Mouse (Mus musculus) midbrain, embryonic 16.5 days (tissue): ENCODE data around the gene Akap8. TPM values are rescaled to one million over a fixed set of nuclear protein-coding genes. Genes with fewer than 3 reads are reported as not detected.

Experiments used
- ATAC-seq: fragments of 200-750 bp; cut with Nextera tagmentation; 2 replicates; pipeline ENCODE4 v1.8.0; 2017; ENCODE audit warnings: moderate TSS enrichment
- H3K27ac ChIP-seq: fragments of 300-500 bp; sonication (generic); 2 replicates; pipeline ENCODE4 v1.5.1; 2014; ENCODE audit warnings: mild to moderate bottlenecking, low read length, mixed read lengths
- H3K27me3 ChIP-seq: fragments of 300-500 bp; sonication (generic); 2 replicates; pipeline ENCODE4 v1.6.1; 2014; ENCODE audit warnings: low read depth, low read length, mixed read lengths; ENCODE audit not compliant: control insufficient read depth, insufficient read depth
- H3K36me3 ChIP-seq: fragments of 300-500 bp; sonication (generic); 2 replicates; pipeline ENCODE4 v1.6.1; 2014; ENCODE audit warnings: mild to moderate bottlenecking, low read length, moderate library complexity, mixed read lengths; ENCODE audit not compliant: control insufficient read depth, insufficient read depth
- H3K4me1 ChIP-seq: fragments of 300-500 bp; sonication (generic); 2 replicates; pipeline ENCODE4 v1.6.1; 2014; ENCODE audit warnings: mild to moderate bottlenecking, low read length, mixed read lengths; ENCODE audit not compliant: control insufficient read depth, insufficient read depth
- H3K4me2 ChIP-seq: fragments of 300-500 bp; sonication (generic); 2 replicates; pipeline ENCODE4 v1.6.1; 2014; ENCODE audit warnings: mild to moderate bottlenecking, low read length, mixed read lengths
- H3K4me3 ChIP-seq: fragments of 300-500 bp; sonication (generic); 2 replicates; pipeline ENCODE4 v1.5.1; 2014; ENCODE audit warnings: low read depth, mild to moderate bottlenecking, low read length, moderate library complexity, mixed read lengths
- H3K9ac ChIP-seq: fragments of 300-500 bp; sonication (generic); 2 replicates; pipeline ENCODE4 v1.6.1; 2014; ENCODE audit warnings: low read depth, low read length, mixed read lengths
- H3K9me3 ChIP-seq: fragments of 300-500 bp; sonication (generic); replicated peaks from 2 replicates; pipeline ENCODE4 v1.6.1; 2014; ENCODE audit warnings: mild to moderate bottlenecking, low read length, mixed read lengths; ENCODE audit not compliant: control insufficient read depth, poor library complexity, severe bottlenecking
- WGBS: fragments of 180-500 bp; shearing (Covaris S2); extraction: QIAGEN DNeasy Blood & Tissue Kit; methylation state at CpG from one replicate; pipeline ENCODE4 v1.1.7; 2014; 5-methylcytosine and 5-hydroxymethylcytosine counted together
- polyA plus RNA-seq: library from polyadenylated mRNA; unstranded; fragments of >200 nt; fragmentation: Nextera tagmentation; extraction: Ambion mirVana; gene quantifications from 2 replicates; pipeline ENCODE4 v1.2.1, GENCODE M21; 2015

The Akap8 gene
- polyA plus RNA-seq, 1 experiment from 2014 or later = 101 TPM

GRCm38 (mm10) chr17:32267617-32268016, 53.4 kb downstream of the Akap8 start:
- ATAC-seq = no peak
- H3K9me3 ChIP-seq = no peaks in the 10 kb centered on the region
- H3K27ac ChIP-seq = no peak overlapping the region

GRCm38 (mm10) chr17:32263672-32264071, 57.4 kb downstream of the Akap8 start:
- no peak for ATAC-seq
- Histone ChIP-seq H3K9ac (no peak overlapping the region), H3K27ac (no peak overlapping the region), H3K27me3 (no peaks in the 10 kb centered on the region), H3K4me1 (peaks cover 5% of the 10 kb centered on the region; the same call in 1 of the 2 replicates), H3K4me3 (no peak overlapping the region), H3K36me3 (no peaks in the 10 kb centered on the region), H3K9me3 (no peaks in the 10 kb centered on the region), H3K4me2 (no peak overlapping the region)
- WGBS = 89% methylated on average over 2 of the region's 2 CpGs

More at GRCm38 (mm10) chr17:32267617-32268016, 53.4 kb downstream of the Akap8 start:
- Histone ChIP-seq H3K4me2 (no peak overlapping the region), H3K4me1 (peaks cover 8% of the 10 kb centered on the region; the same call in 1 of the 2 replicates), H3K4me3 (no peak overlapping the region), H3K36me3 (no peaks in the 10 kb centered on the region), H3K27me3 (no peaks in the 10 kb centered on the region), H3K9ac (no peak overlapping the region)
- WGBS = 89% methylated on average over 1 of the region's 1 CpGs

- Histone ChIP-seq H3K4me2 (no peak overlapping the region), H3K9ac (no peak overlapping the region), H3K4me1 (peaks cover 5% of the 10 kb centered on the region; the same call in 1 of the 2 replicates), H3K27me3 (no peaks in the 10 kb centered on the region), H3K27ac (no peak overlapping the region), H3K4me3 (no peak overlapping the region), H3K9me3 (no peaks in the 10 kb centered on the region), H3K36me3 (no peaks in the 10 kb centered on the region)
- 89% methylated on average over 8 of the region's 8 CpGs for WGBS
- ATAC-seq = no peak
These were observed 58.0 kb downstream of the Akap8 start for GRCm38 (mm10) chr17:32262831-32263559.

- peaks cover 5% of the 10 kb centered on the region; the same call in 1 of the 2 replicates for H3K4me1 ChIP-seq
- no peak overlapping the region for H3K4me3 ChIP-seq
- H3K27me3 ChIP-seq = no peaks in the 10 kb centered on the region
- H3K9me3 ChIP-seq = no peaks in the 10 kb centered on the region
- H3K9ac ChIP-seq = no peak overlapping the region
- no peaks in the 10 kb centered on the region for H3K36me3 ChIP-seq
- no peak overlapping the region for H3K27ac ChIP-seq
- H3K4me2 ChIP-seq = no peak overlapping the region
- ATAC-seq = no peak
- WGBS = 95% methylated on average over 2 of the region's 2 CpGs
These were observed 62.2 kb downstream of the Akap8 start for GRCm38 (mm10) chr17:32258869-32259268.

GRCm38 (mm10) chr17:32257944-32258343, 63.1 kb downstream of the Akap8 start:
- no peak for ATAC-seq
- no peak overlapping the region for H3K4me3 ChIP-seq
- no peak overlapping the region for H3K27ac ChIP-seq
- H3K9ac ChIP-seq = no peak overlapping the region
- H3K4me1 ChIP-seq = peaks cover 6% of the 10 kb centered on the region; the same call in 1 of the 2 replicates
- no peaks in the 10 kb centered on the region for H3K36me3 ChIP-seq
- 35% methylated on average over 6 of the region's 6 CpGs for WGBS
- H3K9me3 ChIP-seq = no peaks in the 10 kb centered on the region
- H3K27me3 ChIP-seq = no peaks in the 10 kb centered on the region
- no peak overlapping the region for H3K4me2 ChIP-seq

- Histone ChIP-seq H3K27ac (no peak overlapping the region), H3K27me3 (no peaks in the 10 kb centered on the region), H3K4me1 (peaks cover 6% of the 10 kb centered on the region; the same call in 1 of the 2 replicates), H3K4me3 (no peak overlapping the region), H3K9ac (no peak overlapping the region), H3K4me2 (no peak overlapping the region), H3K9me3 (no peaks in the 10 kb centered on the region), H3K36me3 (no peaks in the 10 kb centered on the region)
- WGBS = 77% methylated on average over 2 of the region's 2 CpGs
- ATAC-seq = no peak
These were observed 63.6 kb downstream of the Akap8 start for GRCm38 (mm10) chr17:32257452-32257851.

GRCm38 (mm10) chr17:32256896-32257295, 64.1 kb downstream of the Akap8 start:
- 84% methylated on average over 2 of the region's 2 CpGs for WGBS
- H3K36me3 ChIP-seq = no peaks in the 10 kb centered on the region
- H3K9ac ChIP-seq = no peak overlapping the region
- no peak overlapping the region for H3K4me3 ChIP-seq
- no peak for ATAC-seq
- no peak overlapping the region for H3K4me2 ChIP-seq
- no peaks in the 10 kb centered on the region for H3K9me3 ChIP-seq
- H3K4me1 ChIP-seq = peaks cover 6% of the 10 kb centered on the region; the same call in 1 of the 2 replicates
- H3K27me3 ChIP-seq = no peaks in the 10 kb centered on the region
- H3K27ac ChIP-seq = no peak overlapping the region

Other genes with a start within 250 kb of the Akap8 start
- gene Notch3, start 154.4 kb downstream of the Akap8 start, polyA plus RNA-seq = 6.9 TPM in 2 replicates
- gene Ephx3, start 131.7 kb downstream of the Akap8 start, polyA plus RNA-seq = 0.09 and 0.24 TPM in 2 replicates
- gene Brd4, start 36.5 kb downstream of the Akap8 start, polyA plus RNA-seq = 84.3 and 84.6 TPM in 2 replicates
- gene Akap8l, start 29.4 kb upstream of the Akap8 start, polyA plus RNA-seq = 160 and 166 TPM in 2 replicates
- gene Wiz, start 68.2 kb upstream of the Akap8 start, polyA plus RNA-seq = 41.3 and 41.4 TPM in 2 replicates
- gene Rasal3, start 82.3 kb upstream of the Akap8 start, polyA plus RNA-seq = 0.55 and 1.0 TPM in 2 replicates
- not detected in 2 replicates for gene Pglyrp2, start 102.9 kb upstream of the Akap8 start, polyA plus RNA-seq
- 1.2 and 1.3 TPM in 2 replicates for gene Cyp4f39, start 131.5 kb upstream of the Akap8 start, polyA plus RNA-seq
- 12.4 and 15.7 TPM in 2 replicates for gene Cyp4f17, start 184.8 kb upstream of the Akap8 start, polyA plus RNA-seq
- 12.9 and 15.9 TPM in 2 replicates for gene Cyp4f16, start 215.3 kb upstream of the Akap8 start, polyA plus RNA-seq